Mouse (Mus musculus): ENCODE results near the gene Ifih1. TPM values are rescaled to one million over a fixed set of nuclear protein-coding genes. Genes with fewer than 3 reads are reported as not detected.

Ifih1 gene
- polyA plus RNA-seq, 1 experiment from 2014 or later, result 3.2 TPM

- Histone ChIP-seq H3K27ac (ENCODE audit: low read length) (no peak overlapping the region), H3K4me1 (ENCODE audit: control insufficient read depth, insufficient read depth, low read length) (no peaks in the 10 kb centered on the region), H3K27me3 (ENCODE audit: control insufficient read depth, insufficient read depth, low read length) (no peaks in the 10 kb centered on the region), H3K9ac (ENCODE audit: low read length) (no peak overlapping the region), H3K9me3 (replicated peaks; ENCODE audit: control insufficient read depth, low read length) (no peaks in the 10 kb centered on the region), H3K4me3 (ENCODE audit: low read length) (no peak overlapping the region), H3K4me2 (ENCODE audit: low read depth, low read length) (no peak overlapping the region), H3K36me3 (ENCODE audit: control insufficient read depth, insufficient read depth) (no peaks in the 10 kb centered on the region)
- WGBS, result 43% methylated on average over 2 of the region's 2 CpGs
- ATAC-seq (replicated peaks; ENCODE audit: extremely low read depth, insufficient read depth, low FRiP score), result no peak
Observed at GRCm38 (mm10) chr2:62619679-62620078, 26.4 kb downstream of the Ifih1 start.

DNA sequence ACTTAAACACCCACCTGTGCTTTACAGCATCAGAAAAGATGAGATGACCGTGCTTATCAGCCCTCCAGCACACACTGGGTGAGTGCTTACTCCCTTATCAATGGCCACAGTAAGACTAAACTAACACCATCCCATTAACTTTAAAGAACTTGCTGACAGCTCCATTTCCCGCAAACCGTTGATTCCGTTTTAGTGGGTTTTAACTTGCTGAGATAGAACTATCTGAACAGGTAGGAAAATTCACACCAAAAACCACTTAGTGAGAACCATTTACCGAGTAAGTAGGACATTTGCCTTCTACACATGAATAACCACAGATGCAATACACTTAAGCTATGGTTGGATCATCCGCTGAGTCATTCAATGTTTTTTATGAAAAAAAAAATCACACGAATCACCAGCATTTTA lies 27.1 kb downstream of the Ifih1 start:
- Histone ChIP-seq H3K36me3 (ENCODE audit: control insufficient read depth, insufficient read depth) (no peaks in the 10 kb centered on the region), H3K27ac (ENCODE audit: low read length) (no peak overlapping the region), H3K9ac (ENCODE audit: low read length) (no peak overlapping the region), H3K27me3 (ENCODE audit: control insufficient read depth, insufficient read depth, low read length) (no peaks in the 10 kb centered on the region), H3K9me3 (replicated peaks; ENCODE audit: control insufficient read depth, low read length) (no peaks in the 10 kb centered on the region), H3K4me1 (ENCODE audit: control insufficient read depth, insufficient read depth, low read length) (no peaks in the 10 kb centered on the region), H3K4me2 (ENCODE audit: low read depth, low read length) (no peak overlapping the region), H3K4me3 (ENCODE audit: low read length) (no peak overlapping the region)
- 42% methylated on average over 7 of the region's 7 CpGs for WGBS
- no peak for ATAC-seq (replicated peaks; ENCODE audit: extremely low read depth, insufficient read depth, low FRiP score)

- no peak overlapping the region for H3K4me3 ChIP-seq (ENCODE audit: low read length)
- WGBS, result 91% methylated on average over 4 of the region's 4 CpGs
- H3K9ac ChIP-seq (ENCODE audit: low read length), result no peak overlapping the region
- no peaks in the 10 kb centered on the region for H3K9me3 ChIP-seq (replicated peaks; ENCODE audit: control insufficient read depth, low read length)
- no peak overlapping the region for H3K4me2 ChIP-seq (ENCODE audit: low read depth, low read length)
- ATAC-seq (replicated peaks; ENCODE audit: extremely low read depth, insufficient read depth, low FRiP score), result no peak
- H3K27ac ChIP-seq (ENCODE audit: low read length), result no peak overlapping the region
- H3K27me3 ChIP-seq (ENCODE audit: control insufficient read depth, insufficient read depth, low read length), result no peaks in the 10 kb centered on the region
- no peaks in the 10 kb centered on the region for H3K36me3 ChIP-seq (ENCODE audit: control insufficient read depth, insufficient read depth)
- no peaks in the 10 kb centered on the region for H3K4me1 ChIP-seq (ENCODE audit: control insufficient read depth, insufficient read depth, low read length)
Observed at GRCm38 (mm10) chr2:62613133-62613532, 32.9 kb downstream of the Ifih1 start.

- H3K9me3 ChIP-seq (replicated peaks; ENCODE audit: control insufficient read depth, low read length), result no peaks in the 10 kb centered on the region
- H3K4me2 ChIP-seq (ENCODE audit: low read depth, low read length), result no peak overlapping the region
- H3K36me3 ChIP-seq (ENCODE audit: control insufficient read depth, insufficient read depth), result no peaks in the 10 kb centered on the region
- H3K4me3 ChIP-seq (ENCODE audit: low read length), result no peak overlapping the region
- 85% methylated on average over 16 of the region's 16 CpGs for WGBS
- H3K4me1 ChIP-seq (ENCODE audit: control insufficient read depth, insufficient read depth, low read length), result no peaks in the 10 kb centered on the region
- H3K27ac ChIP-seq (ENCODE audit: low read length), result no peak overlapping the region
- H3K9ac ChIP-seq (ENCODE audit: low read length), result no peak overlapping the region
- ATAC-seq (replicated peaks; ENCODE audit: extremely low read depth, insufficient read depth, low FRiP score), result no peak
- no peaks in the 10 kb centered on the region for H3K27me3 ChIP-seq (ENCODE audit: control insufficient read depth, insufficient read depth, low read length)
Observed at GRCm38 (mm10) chr2:62606205-62606604, 39.9 kb downstream of the Ifih1 start.

GRCm38 (mm10) chr2:62603530-62603929 lies 42.5 kb downstream of the Ifih1 start:
- Histone ChIP-seq H3K27ac (ENCODE audit: low read length) (no peak overlapping the region), H3K4me2 (ENCODE audit: low read depth, low read length) (no peak overlapping the region), H3K9ac (ENCODE audit: low read length) (no peak overlapping the region), H3K9me3 (replicated peaks; ENCODE audit: control insufficient read depth, low read length) (no peaks in the 10 kb centered on the region), H3K27me3 (ENCODE audit: control insufficient read depth, insufficient read depth, low read length) (no peaks in the 10 kb centered on the region), H3K4me1 (ENCODE audit: control insufficient read depth, insufficient read depth, low read length) (no peaks in the 10 kb centered on the region), H3K4me3 (ENCODE audit: low read length) (no peak overlapping the region), H3K36me3 (ENCODE audit: control insufficient read depth, insufficient read depth) (no peaks in the 10 kb centered on the region)
- 80% methylated on average over 5 of the region's 5 CpGs for WGBS
- ATAC-seq (replicated peaks; ENCODE audit: extremely low read depth, insufficient read depth, low FRiP score), result no peak

DNA sequence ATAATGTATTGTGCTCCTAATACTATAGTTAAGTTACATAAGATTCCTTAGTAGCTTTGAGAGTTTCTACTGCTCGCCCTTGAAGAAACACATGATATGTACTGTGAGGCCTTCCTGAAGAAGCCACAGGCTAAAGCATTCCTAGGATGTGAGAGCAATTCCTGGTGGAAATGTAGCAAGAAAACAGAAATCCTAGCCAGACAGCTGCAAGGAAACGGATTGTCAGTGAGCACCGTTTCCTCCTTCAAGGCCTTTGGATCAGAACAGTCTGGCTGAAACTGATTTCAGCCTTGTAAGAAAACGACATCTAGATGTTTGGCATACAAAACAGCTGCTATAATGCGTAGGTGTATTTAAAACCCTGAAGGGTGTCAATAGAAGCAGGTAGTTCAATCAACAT lies 49.5 kb downstream of the Ifih1 start:
- no peak overlapping the region for H3K9ac ChIP-seq (ENCODE audit: low read length)
- no peak for ATAC-seq (replicated peaks; ENCODE audit: extremely low read depth, insufficient read depth, low FRiP score)
- 74% methylated on average over 5 of the region's 5 CpGs for WGBS

DNA sequence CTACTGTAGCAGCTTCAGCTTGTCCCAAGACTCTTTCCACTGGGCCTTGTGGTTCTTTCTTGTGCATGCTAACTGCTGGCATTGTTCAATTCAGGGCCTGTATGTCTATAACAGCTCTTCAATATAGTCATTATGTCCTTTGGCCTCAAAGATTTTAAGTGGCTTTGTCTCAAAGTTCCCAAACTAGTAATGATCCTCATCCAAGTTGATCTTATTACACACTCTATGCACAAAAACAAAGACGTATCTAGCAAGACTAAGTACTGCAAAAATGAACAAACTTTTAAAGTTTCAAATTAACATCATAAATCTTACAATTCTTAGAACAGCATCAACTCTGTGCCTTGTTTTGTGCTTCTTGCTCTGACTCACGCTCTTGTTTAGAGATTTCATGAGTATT lies 51.6 kb downstream of the Ifih1 start:
- Histone ChIP-seq H3K4me3 (ENCODE audit: low read length) (no peak overlapping the region), H3K9ac (ENCODE audit: low read length) (no peak overlapping the region), H3K36me3 (ENCODE audit: control insufficient read depth, insufficient read depth) (no peaks in the 10 kb centered on the region), H3K9me3 (replicated peaks; ENCODE audit: control insufficient read depth, low read length) (no peaks in the 10 kb centered on the region), H3K4me2 (ENCODE audit: low read depth, low read length) (no peak overlapping the region), H3K27ac (ENCODE audit: low read length) (no peak overlapping the region), H3K27me3 (ENCODE audit: control insufficient read depth, insufficient read depth, low read length) (no peaks in the 10 kb centered on the region), H3K4me1 (ENCODE audit: control insufficient read depth, insufficient read depth, low read length) (no peaks in the 10 kb centered on the region)
- WGBS, result 86% methylated on average over 2 of the region's 2 CpGs
- no peak for ATAC-seq (replicated peaks; ENCODE audit: extremely low read depth, insufficient read depth, low FRiP score)

More for the DNA sequence above, 49.5 kb downstream of the Ifih1 start:
- H3K27me3 ChIP-seq (ENCODE audit: control insufficient read depth, insufficient read depth, low read length), result no peaks in the 10 kb centered on the region
- H3K9me3 ChIP-seq (replicated peaks; ENCODE audit: control insufficient read depth, low read length), result no peaks in the 10 kb centered on the region
- H3K27ac ChIP-seq (ENCODE audit: low read length), result no peak overlapping the region
- H3K4me3 ChIP-seq (ENCODE audit: low read length), result no peak overlapping the region
- H3K4me2 ChIP-seq (ENCODE audit: low read depth, low read length), result no peak overlapping the region
- no peaks in the 10 kb centered on the region for H3K36me3 ChIP-seq (ENCODE audit: control insufficient read depth, insufficient read depth)
- H3K4me1 ChIP-seq (ENCODE audit: control insufficient read depth, insufficient read depth, low read length), result no peaks in the 10 kb centered on the region

DNA sequence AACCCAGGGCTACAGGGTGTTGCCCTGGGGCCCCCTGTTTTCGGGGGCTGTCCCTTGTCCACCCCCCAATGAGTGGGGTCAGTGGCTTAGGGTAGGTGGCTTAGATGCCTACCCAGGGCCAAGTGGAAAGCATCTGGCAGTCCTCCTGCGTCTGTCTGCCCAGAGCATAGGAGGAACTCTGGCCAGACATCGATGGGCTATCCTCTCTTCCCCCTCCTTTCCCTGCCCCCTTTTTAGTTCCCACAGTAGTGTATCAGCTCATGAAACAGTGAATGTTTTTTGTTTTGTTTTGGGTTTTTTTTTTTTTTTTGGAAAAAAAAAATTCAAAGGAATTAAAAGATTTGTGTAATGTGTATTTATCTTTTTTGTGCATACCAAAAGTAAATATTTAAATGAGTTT lies 54.5 kb downstream of the Ifih1 start:
- no peaks in the 10 kb centered on the region for H3K4me1 ChIP-seq (ENCODE audit: control insufficient read depth, insufficient read depth, low read length)
- H3K4me2 ChIP-seq (ENCODE audit: low read depth, low read length), result no peak overlapping the region
- no peaks in the 10 kb centered on the region for H3K36me3 ChIP-seq (ENCODE audit: control insufficient read depth, insufficient read depth)
- H3K9me3 ChIP-seq (replicated peaks; ENCODE audit: control insufficient read depth, low read length), result no peaks in the 10 kb centered on the region
- ATAC-seq (replicated peaks; ENCODE audit: extremely low read depth, insufficient read depth, low FRiP score), result no peak
- H3K4me3 ChIP-seq (ENCODE audit: low read length), result no peak overlapping the region
- H3K9ac ChIP-seq (ENCODE audit: low read length), result no peak overlapping the region
- H3K27me3 ChIP-seq (ENCODE audit: control insufficient read depth, insufficient read depth, low read length), result no peaks in the 10 kb centered on the region
- H3K27ac ChIP-seq (ENCODE audit: low read length), result no peak overlapping the region
- WGBS, result 84% methylated on average over 3 of the region's 3 CpGs

DNA sequence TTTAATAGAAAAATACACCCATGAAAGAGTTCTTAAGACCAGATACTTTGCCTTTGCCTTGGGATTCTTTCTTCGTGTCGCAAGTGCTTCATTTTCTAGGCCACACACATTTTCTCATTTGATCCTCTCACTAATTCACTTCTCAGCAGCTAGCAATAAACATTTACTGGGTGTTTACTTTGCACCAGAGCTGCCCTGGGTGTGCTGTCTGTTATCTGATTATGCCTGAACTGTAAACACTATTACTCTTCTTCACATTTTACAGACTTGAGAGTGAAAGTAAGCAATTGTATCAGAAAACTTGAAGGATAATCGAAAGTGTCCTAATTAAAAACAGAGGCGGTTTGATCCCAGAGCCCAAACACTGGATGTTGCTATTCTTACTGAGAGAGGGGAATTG lies 56.7 kb downstream of the Ifih1 start:
- ATAC-seq (replicated peaks; ENCODE audit: extremely low read depth, insufficient read depth, low FRiP score), result no peak
- H3K4me1 ChIP-seq (ENCODE audit: control insufficient read depth, insufficient read depth, low read length), result no peaks in the 10 kb centered on the region
- no peaks in the 10 kb centered on the region for H3K27me3 ChIP-seq (ENCODE audit: control insufficient read depth, insufficient read depth, low read length)
- 68% methylated on average over 4 of the region's 4 CpGs for WGBS
- H3K4me3 ChIP-seq (ENCODE audit: low read length), result no peak overlapping the region
- no peaks in the 10 kb centered on the region for H3K36me3 ChIP-seq (ENCODE audit: control insufficient read depth, insufficient read depth)
- H3K27ac ChIP-seq (ENCODE audit: low read length), result no peak overlapping the region
- H3K4me2 ChIP-seq (ENCODE audit: low read depth, low read length), result no peak overlapping the region
- H3K9ac ChIP-seq (ENCODE audit: low read length), result no peak overlapping the region
- H3K9me3 ChIP-seq (replicated peaks; ENCODE audit: control insufficient read depth, low read length), result no peaks in the 10 kb centered on the region

DNA sequence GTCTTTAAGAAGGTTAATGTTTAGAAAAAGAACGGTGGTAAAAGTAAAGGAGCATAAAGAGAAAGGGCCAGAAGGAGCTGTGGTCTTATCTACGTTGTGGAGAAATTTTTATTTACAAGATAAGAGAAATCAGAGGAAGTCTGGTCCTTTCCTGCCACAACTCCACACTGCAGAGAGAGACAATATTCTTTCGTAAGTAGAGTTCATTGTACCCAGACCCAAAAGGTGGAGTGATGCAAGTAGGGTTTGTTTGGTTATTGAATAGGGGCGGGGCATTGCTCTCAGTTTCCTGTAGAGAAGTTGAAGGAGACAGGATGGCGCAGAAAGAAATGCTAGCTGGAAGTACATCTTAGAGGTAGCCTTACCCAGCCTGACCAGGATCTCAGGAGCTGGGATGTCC lies 60.3 kb downstream of the Ifih1 start:
- no peak overlapping the region for H3K27ac ChIP-seq (ENCODE audit: low read length)
- WGBS, result 64% methylated on average over 5 of the region's 5 CpGs
- H3K27me3 ChIP-seq (ENCODE audit: control insufficient read depth, insufficient read depth, low read length), result no peaks in the 10 kb centered on the region
- no peak overlapping the region for H3K4me2 ChIP-seq (ENCODE audit: low read depth, low read length)
- no peaks in the 10 kb centered on the region for H3K9me3 ChIP-seq (replicated peaks; ENCODE audit: control insufficient read depth, low read length)
- H3K4me1 ChIP-seq (ENCODE audit: control insufficient read depth, insufficient read depth, low read length), result no peaks in the 10 kb centered on the region
- no peaks in the 10 kb centered on the region for H3K36me3 ChIP-seq (ENCODE audit: control insufficient read depth, insufficient read depth)
- H3K9ac ChIP-seq (ENCODE audit: low read length), result no peak overlapping the region
- H3K4me3 ChIP-seq (ENCODE audit: low read length), result no peak overlapping the region
- no peak for ATAC-seq (replicated peaks; ENCODE audit: extremely low read depth, insufficient read depth, low FRiP score)

Data from heart, embryonic 16.5 days (tissue).